10 mouse cellular contexts compared by ENCODE assay signal in the genomic region with DNA sequence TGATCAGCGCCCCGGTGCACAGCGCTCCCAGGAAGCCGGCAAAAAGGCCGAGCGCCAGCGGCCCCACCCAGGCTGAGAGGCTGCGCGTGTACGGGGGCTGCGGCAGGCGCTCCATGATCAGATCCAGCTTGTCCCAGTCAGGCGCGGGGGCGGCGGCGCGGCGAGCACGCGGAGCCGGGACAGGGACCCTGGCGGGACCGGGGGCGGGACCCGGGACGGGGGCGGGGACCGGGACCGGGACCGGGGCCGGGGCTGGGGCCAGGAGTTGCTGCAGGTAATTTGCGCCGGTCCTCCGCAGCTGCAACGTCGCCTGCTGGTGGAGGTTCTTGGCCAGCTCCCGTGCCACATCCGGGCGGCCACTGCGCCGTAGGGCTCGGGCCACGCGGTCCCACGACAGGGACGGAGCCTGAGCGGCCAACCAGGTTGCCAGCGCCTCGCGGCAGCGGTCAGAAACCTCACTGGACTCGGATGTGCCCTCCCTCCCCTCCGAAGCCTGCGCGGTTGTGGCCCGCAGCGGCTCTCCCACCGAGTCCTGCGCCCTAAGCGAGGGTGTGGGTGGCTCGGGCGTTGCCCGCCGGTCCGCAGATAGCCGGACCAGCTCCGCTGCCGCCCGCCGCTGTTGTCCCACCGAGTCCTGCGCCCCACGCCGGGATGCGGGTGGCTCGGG. TPM values are rescaled to one million over a fixed set of nuclear protein-coding genes. Genes with fewer than 3 reads are reported as not detected.
A peak's percentile ranks its signal among the peaks of the same experiment; 100 is the strongest.
DNase-seq lines count a peak whose midpoint lies in the region; ATAC-seq and TF ChIP-seq lines count a peak whose summit lies in the region.
"Had no signal": no experiment of that assay in that cellular context is flagged by ENCODE, and none has a peak within 500 bp of the region (broad histone marks: within the 10 kb centered on the region; RNA-seq: fewer than 3 reads in every experiment).

No protein-coding gene starts in this region.

- no peak for TF ChIP-seq POLR2A in cerebellum, adult 2 months (IDR thresholded peaks at IDR 0.05; ENCODE audit: borderline replicate concordance, insufficient read depth, low read length)

- H3K9me3 ChIP-seq in hindbrain, postnatal 0 days (ENCODE audit: low read length), result no peaks in the 10 kb centered on the region
- no peaks in the 10 kb centered on the region for H3K9me3 ChIP-seq in liver, embryonic 15.5 days (replicated peaks)

- H3K4me3 ChIP-seq in cerebellum, adult 2 months (replicated peaks; ENCODE audit: insufficient read depth, low read depth, low read length), result peak overlapping the region; percentile 6
- H3K4me3 ChIP-seq in hindbrain, postnatal 0 days (ENCODE audit: low read length), result peak overlapping the region; percentile 31
- H3K4me3 ChIP-seq in liver, embryonic 15.5 days (replicated peaks), result peak overlapping the region; percentile 37
- H3K4me3 ChIP-seq: erythroblast, embryonic 14.5 days had no signal

- peak overlapping the region; percentile 14 for H3K9ac ChIP-seq in hindbrain, postnatal 0 days (replicated peaks; ENCODE audit: low read length)
- H3K9ac ChIP-seq in liver, embryonic 15.5 days, result no peak overlapping the region

- WGBS in cerebellum, adult 2 months, result under 1% methylated on average over 76 of the region's 77 CpGs
- whole genome bisulfite sequencing in hindbrain, postnatal 0 days, result 1% methylated on average over 54 of the region's 77 CpGs
- under 1% methylated on average over 77 of the region's 77 CpGs for WGBS in liver, embryonic 15.5 days (ENCODE audit: insufficient replicate concordance)

- DNase-seq in cerebellum, adult 2 months, result peak; percentile 25 to 39
- no peak for DNase-seq in cerebellum, adult 9-10 months
- peak; percentile 1 for DNase-seq in T-cell, adult 2 months (ENCODE audit: low spot score)
- peak; percentile 48 to 49 for DNase-seq in frontal cortex, postnatal 36 days (ENCODE audit: low spot score in 2 of 2)
- DNase-seq in hindbrain, postnatal 0 days (ENCODE audit: low spot score), result peak; percentile 39
- peak; percentile 56 for DNase-seq in ovary, postnatal 36 days (ENCODE audit: low spot score)
- DNase-seq in spleen, adult 18-20 months, result no peak

- H3K4me2 ChIP-seq in hindbrain, postnatal 0 days (ENCODE audit: low read depth, low read length), result peak overlapping the region; percentile 59
- peak overlapping the region; percentile 60 for H3K4me2 ChIP-seq in liver, embryonic 15.5 days

- 0 out of 2 replicates have a peak, but pooled peaks cover 5% of the 10 kb centered on the region for H3K4me1 ChIP-seq in cerebellum, adult 2 months (ENCODE audit: control insufficient read depth, insufficient read depth, low read length)
- H3K4me1 ChIP-seq in hindbrain, postnatal 0 days (ENCODE audit: insufficient read depth, low read length), result no peaks in the 10 kb centered on the region; the same call in 1 of the 2 replicates
- H3K4me1 ChIP-seq in liver, embryonic 15.5 days (replicated peaks), result peaks cover 12% of the 10 kb centered on the region

- peak; percentile 56 for ATAC-seq in hindbrain, postnatal 0 days
- no peak for ATAC-seq in liver, embryonic 15.5 days (ENCODE audit: insufficient read depth)

- no peaks in the 10 kb centered on the region for H3K36me3 ChIP-seq in hindbrain, postnatal 0 days (ENCODE audit: insufficient read depth, low read length)
- H3K36me3 ChIP-seq in liver, embryonic 15.5 days (replicated peaks), result no peaks in the 10 kb centered on the region

- H3K27ac ChIP-seq in cerebellum, adult 2 months (ENCODE audit: insufficient read depth, low read length), result no peak overlapping the region
- H3K27ac ChIP-seq in hindbrain, postnatal 0 days, result no peak overlapping the region
- no peak overlapping the region for H3K27ac ChIP-seq in liver, embryonic 15.5 days (replicated peaks)

- peaks cover 2% of the 10 kb centered on the region; the same call in 1 of the 2 replicates for H3K27me3 ChIP-seq in cerebellum, adult 2 months (ENCODE audit: control insufficient read depth, insufficient read depth, low read length)
- peaks cover 19% of the 10 kb centered on the region for H3K27me3 ChIP-seq in hindbrain, postnatal 0 days (ENCODE audit: insufficient read depth, low read length)
- H3K27me3 ChIP-seq in liver, embryonic 15.5 days, result peaks cover 96% of the 10 kb centered on the region

- no peak for TF ChIP-seq CTCF in cerebellum, adult 2 months (IDR thresholded peaks at IDR 0.05; ENCODE audit: borderline replicate concordance, insufficient read depth, low read depth, low read length)
- no peak for TF ChIP-seq CTCF in hindbrain, postnatal 0 days (IDR thresholded peaks at IDR 0.05; ENCODE audit: low read depth)

RNA-seq across cellular contexts. Expression of gene Gm47841, which starts 0.5 kb away (rescaled TPM):
- polyA plus RNA-seq in cerebellum, adult 2 months (2012; rRNA removed), result not detected in 2 replicates
- total RNA-seq in hindbrain, postnatal 0 days (2014; rRNA removed), result not detected in 2 replicates
- not detected in 2 replicates for polyA plus RNA-seq in hindbrain, postnatal 0 days (2015; fragmentation: Nextera tagmentation; extraction: Ambion mirVana)
- polyA plus RNA-seq in liver, embryonic 15.5 days (2015; fragmentation: Nextera tagmentation; extraction: Ambion mirVana), result not detected in 2 replicates
- total RNA-seq: neutrophil, adult 5-6 weeks had no signal
- polyA plus RNA-seq: erythroblast, embryonic 14.5 days had no signal

RNA-seq across cellular contexts. Expression of gene Fignl2, which starts 31.7 kb away (rescaled TPM):
- 2.5 and 2.7 TPM in 2 replicates for polyA plus RNA-seq in cerebellum, adult 2 months (2012; rRNA removed)
- total RNA-seq in hindbrain, postnatal 0 days (2014; rRNA removed), result 2.3 and 4.0 TPM in 2 replicates
- 0.10 and 0.11 TPM in 2 replicates for polyA plus RNA-seq in hindbrain, postnatal 0 days (2015; fragmentation: Nextera tagmentation; extraction: Ambion mirVana)
- polyA plus RNA-seq in liver, embryonic 15.5 days (2015; fragmentation: Nextera tagmentation; extraction: Ambion mirVana), result 0.07 and 0.08 TPM in 2 replicates
- polyA plus RNA-seq: erythroblast, embryonic 14.5 days had no signal

Comparison
In these comparisons a context has a peak if more than half of its experiments do, and no peak if none do; other contexts are left out.
1. DNase-seq: peak in cerebellum, adult 2 months (2 of 2), T-cell, adult 2 months (single experiment), frontal cortex, postnatal 36 days (2 of 2), hindbrain, postnatal 0 days (single experiment) and ovary, postnatal 36 days (single experiment); none in cerebellum, adult 9-10 months (single experiment) and spleen, adult 18-20 months (0 of 2).
2. Peak in every context shown above with its lines, with median percentiles within 50 percentile points of each other: H3K4me3 ChIP-seq.